Mouse (Mus musculus) brain, embryonic 14.5 days (tissue): ENCODE data around the gene Krtap14.

Experiments
- CTCF ChIP-seq: fragments of 200-500 bp; IDR thresholded peaks from 2 replicates; pipeline ENCODE4 v1.5.1; 2012; ENCODE audit warnings: inconsistent platforms, mild to moderate bottlenecking, moderate library complexity, borderline replicate concordance; ENCODE audit not compliant: insufficient read depth, insufficient read length; ENCODE audit errors: extremely low read depth
- POLR2A ChIP-seq: fragments of 200-500 bp; IDR thresholded peaks from 2 replicates; pipeline ENCODE4 v1.6.1; 2012; ENCODE audit warnings: mild to moderate bottlenecking, inconsistent platforms, borderline replicate concordance; ENCODE audit not compliant: poor library complexity, insufficient read depth, insufficient read length, severe bottlenecking; ENCODE audit errors: extremely low read depth

- TF ChIP-seq CTCF (no peak), POLR2A (no peak)
These were observed 43.4 kb upstream of the Krtap14 start, which contains the start of gene Krtap19-1 for GRCm38 (mm10) chr16:88869311-88869710.
